Mouse (Mus musculus) kidney, postnatal 0 days (tissue): ENCODE data around the gene Arrb2. TPM values are rescaled to one million over a fixed set of nuclear protein-coding genes. Genes with fewer than 3 reads are reported as not detected.

Experiments
- ATAC-seq: fragments of 200-750 bp; cut with Nextera tagmentation; replicated peaks from 2 replicates; pipeline ENCODE4 v1.8.0; 2017; ENCODE audit warnings: low read depth, moderate number of reproducible peaks, moderate TSS enrichment, moderate library complexity; ENCODE audit not compliant: low FRiP score
- DNase-seq: peaks from one replicate; pipeline ENCODE4 v3.0.0-alpha.2; 2016; ENCODE audit warnings: low spot score
- H3K27ac ChIP-seq: fragments of 300-500 bp; sonication (generic); 2 replicates; pipeline ENCODE4 v1.5.1; 2014; ENCODE audit warnings: mild to moderate bottlenecking
- H3K27me3 ChIP-seq: fragments of 300-500 bp; sonication (generic); 2 replicates; pipeline ENCODE4 v1.6.1; 2014; ENCODE audit warnings: low read length, mixed read lengths; ENCODE audit not compliant: insufficient read depth
- H3K36me3 ChIP-seq: fragments of 300-500 bp; sonication (generic); 2 replicates; pipeline ENCODE4 v1.6.1; 2014; ENCODE audit warnings: low read length, mixed read lengths; ENCODE audit not compliant: insufficient read depth
- H3K4me1 ChIP-seq: fragments of 300-500 bp; sonication (generic); replicated peaks from 2 replicates; pipeline ENCODE4 v1.6.1; 2014; ENCODE audit warnings: antibody characterized with exemption, low read length, mixed read lengths; ENCODE audit not compliant: insufficient read depth
- H3K4me2 ChIP-seq: fragments of 300-500 bp; sonication (generic); 2 replicates; pipeline ENCODE4 v1.6.1; 2014; ENCODE audit warnings: mild to moderate bottlenecking, low read length, moderate library complexity, mixed read lengths
- H3K4me3 ChIP-seq: fragments of 300-500 bp; sonication (generic); replicated peaks from 2 replicates; pipeline ENCODE4 v1.5.1; 2014; ENCODE audit warnings: low read depth, low read length
- H3K9ac ChIP-seq: fragments of 300-500 bp; sonication (generic); 2 replicates; pipeline ENCODE4 v1.6.1; 2014; ENCODE audit warnings: low read depth, low read length
- H3K9me3 ChIP-seq: fragments of 300-500 bp; sonication (generic); replicated peaks from 2 replicates; pipeline ENCODE4 v1.6.1; 2016; ENCODE audit warnings: low read length, inconsistent platforms, mixed read lengths
- CTCF ChIP-seq: IDR thresholded peaks from 2 replicates; pipeline ENCODE4 v1.5.1; 2016; ENCODE audit warnings: antibody characterized with exemption, low read depth, mild to moderate bottlenecking, moderate library complexity
- WGBS: fragments of 180-500 bp; shearing (Covaris S2); extraction: QIAGEN DNeasy Blood & Tissue Kit; methylation state at CpG from one replicate; pipeline ENCODE4 v1.1.7; 2014; 5-methylcytosine and 5-hydroxymethylcytosine counted together
- polyA plus RNA-seq: library from polyadenylated mRNA; unstranded; fragments of >200 nt; fragmentation: Nextera tagmentation; extraction: Ambion mirVana; gene quantifications from 2 replicates; pipeline ENCODE4 v1.2.1, GENCODE M21; 2015

Arrb2 gene
- polyA plus RNA-seq, result 12.0 and 13.5 TPM in 2 replicates

DNA sequence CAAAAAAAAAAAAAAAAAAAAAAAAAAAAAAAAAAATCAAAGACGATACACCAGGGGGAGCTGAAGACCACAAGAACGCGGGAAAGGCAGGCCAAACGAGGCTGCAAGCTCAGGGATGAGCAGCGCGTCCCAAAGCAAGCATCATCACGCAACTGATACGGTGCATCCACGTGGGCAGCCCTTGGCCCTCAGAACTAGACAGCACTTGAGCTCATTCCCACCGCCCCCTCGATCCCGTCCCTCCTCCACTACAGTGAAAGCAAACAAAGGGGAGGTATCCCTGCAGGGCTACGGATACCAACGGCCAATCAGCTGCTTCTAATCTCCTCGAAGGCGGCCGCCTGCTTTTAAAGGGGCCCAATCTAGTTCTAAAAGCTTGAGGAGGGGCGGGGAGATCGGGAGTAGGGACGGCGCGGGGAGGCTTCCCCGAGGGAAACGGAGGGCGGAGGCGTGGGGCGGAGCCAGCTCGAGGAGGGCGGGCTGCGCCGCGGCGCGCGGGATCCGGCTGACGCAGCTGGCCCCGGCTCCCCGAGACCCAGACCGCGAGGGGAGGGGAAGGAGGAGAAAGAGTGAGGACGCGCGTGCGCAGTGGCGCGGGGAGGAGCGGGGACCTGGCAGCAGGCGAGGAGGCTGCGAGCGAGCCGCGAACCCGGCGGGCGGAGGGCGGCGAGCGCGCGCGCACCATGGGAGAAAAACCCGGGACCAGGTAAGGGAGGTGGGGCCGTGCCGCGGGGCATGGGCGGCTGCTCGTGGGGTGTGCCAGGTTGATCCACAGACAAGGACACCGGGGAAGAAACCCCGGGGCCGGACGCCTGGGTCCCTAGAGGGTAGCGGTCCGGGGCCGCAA, at the start of gene Arrb2:
Gene Arrb2, plus strand, starts transcription at position 588 of the 847 bp plus-strand sequence.
- ATAC-seq, result peak; percentile 92
- peak within 1 kb of the TSS; percentile 51 for H3K27ac ChIP-seq
- peak; percentile 99 for DNase-seq
- H3K9me3 ChIP-seq, result no peaks in the 10 kb centered on the region
- peak; percentile 73 for TF ChIP-seq CTCF
- peak within 1 kb of the TSS; percentile 95 for H3K4me2 ChIP-seq
- peak within 1 kb of the TSS; percentile 74 for H3K9ac ChIP-seq
- no peaks in the 10 kb centered on the region for H3K27me3 ChIP-seq
- WGBS, result under 1% methylated on average over 74 of the region's 75 CpGs
- H3K36me3 ChIP-seq, result 0 out of 2 replicates have a peak, but pooled peaks cover 8% of the 10 kb centered on the region
- H3K4me1 ChIP-seq, result peaks cover 9% of the 10 kb centered on the region; the same call in 1 of the 2 replicates
- peak within 1 kb of the TSS; percentile 79 for H3K4me3 ChIP-seq

DNA sequence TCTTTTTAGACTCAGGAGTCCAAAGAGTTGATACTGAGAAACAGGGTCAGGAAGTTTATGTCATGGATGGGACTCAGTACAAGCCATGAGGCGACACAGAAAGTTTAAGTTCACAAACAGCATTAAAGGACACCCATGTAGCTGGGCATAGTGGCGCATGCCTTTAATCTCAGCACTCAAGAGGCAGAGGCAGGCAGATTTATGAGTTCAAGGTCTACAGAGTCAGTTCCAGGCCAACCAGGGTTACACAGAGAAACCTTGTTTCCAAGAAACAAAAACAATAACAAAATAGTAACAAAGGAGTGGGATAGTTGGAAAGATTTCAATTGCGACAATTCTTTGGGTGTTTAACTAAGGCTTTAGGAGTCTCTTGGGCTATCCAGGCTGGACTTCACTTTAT, 48.3 kb upstream of the Arrb2 start:
- H3K27me3 ChIP-seq, result no peaks in the 10 kb centered on the region
- 0 out of 2 replicates have a peak, but pooled peaks cover 4% of the 10 kb centered on the region for H3K4me1 ChIP-seq
- no peak overlapping the region for H3K4me3 ChIP-seq
- peak; percentile 52 for DNase-seq
- WGBS, result 22% methylated on average over 3 of the region's 3 CpGs
- ATAC-seq, result no peak
- 0 out of 2 replicates have a peak, but pooled peaks cover 7% of the 10 kb centered on the region for H3K36me3 ChIP-seq
- H3K27ac ChIP-seq, result no peak overlapping the region
- H3K4me2 ChIP-seq, result no peak overlapping the region
- TF ChIP-seq CTCF, result no peak
- H3K9me3 ChIP-seq, result no peaks in the 10 kb centered on the region
- no peak overlapping the region for H3K9ac ChIP-seq

DNA sequence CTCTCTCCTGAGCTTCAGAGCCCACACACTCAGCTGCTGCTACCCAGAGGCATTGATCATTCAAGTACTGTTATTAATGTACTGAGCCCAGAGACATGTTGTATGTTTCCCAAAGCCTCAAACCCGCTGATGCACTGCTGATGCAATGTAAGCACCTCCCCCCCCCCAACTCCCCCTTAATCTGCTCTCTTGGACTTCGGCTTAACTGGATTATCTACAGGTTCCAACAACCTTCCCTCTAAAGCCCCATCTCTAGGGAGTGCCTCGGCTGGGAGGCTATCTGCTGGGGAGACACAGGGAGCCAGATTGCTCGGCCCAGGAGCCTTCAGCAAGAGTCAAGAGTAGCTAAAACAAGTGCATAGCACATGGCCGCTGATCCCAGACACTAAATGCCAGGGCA, 45.0 kb upstream of the Arrb2 start:
- Histone ChIP-seq H3K27ac (no peak overlapping the region), H3K9me3 (no peaks in the 10 kb centered on the region), H3K4me3 (no peak overlapping the region), H3K36me3 (peaks cover 14% of the 10 kb centered on the region), H3K4me1 (0 out of 2 replicates have a peak, but pooled peaks cover 4% of the 10 kb centered on the region), H3K4me2 (no peak overlapping the region), H3K27me3 (no peaks in the 10 kb centered on the region), H3K9ac (no peak overlapping the region)
- 0 out of 2 replicates have a peak, but pooled peaks have one; percentile 25 for ATAC-seq
- TF ChIP-seq CTCF, result no peak
- no peak for DNase-seq
- 52% methylated on average over 5 of the region's 5 CpGs for WGBS

DNA sequence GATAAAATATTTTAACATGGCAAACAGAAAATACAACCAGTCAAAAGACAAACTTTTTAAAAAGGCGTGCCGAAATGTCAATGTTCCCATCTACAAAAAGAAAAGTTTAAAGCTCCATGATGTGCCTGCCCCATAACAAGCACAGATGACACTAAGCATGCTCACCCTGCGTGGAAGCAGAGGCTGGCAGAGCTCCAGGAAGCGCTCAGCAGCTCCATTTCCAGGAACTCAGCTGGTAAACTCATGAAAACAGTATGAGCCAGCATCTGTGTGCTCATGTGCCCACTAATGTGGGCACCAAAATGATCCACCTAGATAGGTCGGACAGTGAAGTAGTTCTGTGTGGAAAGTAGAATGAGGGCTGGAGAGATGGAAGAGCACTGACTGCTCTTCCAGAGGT, 43.0 kb upstream of the Arrb2 start:
- no peak for TF ChIP-seq CTCF
- Histone ChIP-seq H3K9me3 (no peaks in the 10 kb centered on the region), H3K27ac (no peak overlapping the region), H3K4me2 (no peak overlapping the region), H3K9ac (no peak overlapping the region), H3K4me1 (no peaks in the 10 kb centered on the region), H3K27me3 (no peaks in the 10 kb centered on the region), H3K4me3 (no peak overlapping the region), H3K36me3 (peaks cover 29% of the 10 kb centered on the region)
- 82% methylated on average over 5 of the region's 5 CpGs for WGBS
- ATAC-seq, result no peak
- no peak for DNase-seq

DNA sequence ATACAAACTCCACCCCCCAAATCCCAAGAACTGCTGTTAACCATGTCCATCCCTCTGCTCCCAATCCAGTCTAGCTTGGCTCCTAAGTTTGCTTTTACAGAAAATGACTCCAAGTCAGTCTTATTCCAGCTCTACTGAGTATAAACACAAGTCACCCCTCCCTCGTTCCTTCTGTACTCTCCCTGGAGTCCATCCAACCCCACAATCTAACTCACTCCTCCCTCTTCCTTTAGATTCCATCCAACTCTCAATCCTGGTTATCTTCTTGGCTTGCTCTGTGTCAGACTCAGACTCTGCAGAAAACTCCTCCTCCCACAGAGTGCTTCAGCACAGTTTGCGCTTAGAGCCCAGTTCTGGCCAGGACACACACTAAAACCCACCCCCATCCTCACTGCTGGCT, 28.8 kb upstream of the Arrb2 start:
- Histone ChIP-seq H3K36me3 (peaks cover 18% of the 10 kb centered on the region; the same call in 1 of the 2 replicates), H3K4me2 (no peak overlapping the region), H3K27ac (no peak overlapping the region), H3K27me3 (no peaks in the 10 kb centered on the region), H3K4me3 (no peak overlapping the region), H3K9ac (no peak overlapping the region), H3K9me3 (no peaks in the 10 kb centered on the region), H3K4me1 (peaks cover 2% of the 10 kb centered on the region)
- DNase-seq (peak; percentile 44), ATAC-seq (no peak)
- 56% methylated on average over 2 of the region's 2 CpGs for WGBS
- no peak for TF ChIP-seq CTCF

DNA sequence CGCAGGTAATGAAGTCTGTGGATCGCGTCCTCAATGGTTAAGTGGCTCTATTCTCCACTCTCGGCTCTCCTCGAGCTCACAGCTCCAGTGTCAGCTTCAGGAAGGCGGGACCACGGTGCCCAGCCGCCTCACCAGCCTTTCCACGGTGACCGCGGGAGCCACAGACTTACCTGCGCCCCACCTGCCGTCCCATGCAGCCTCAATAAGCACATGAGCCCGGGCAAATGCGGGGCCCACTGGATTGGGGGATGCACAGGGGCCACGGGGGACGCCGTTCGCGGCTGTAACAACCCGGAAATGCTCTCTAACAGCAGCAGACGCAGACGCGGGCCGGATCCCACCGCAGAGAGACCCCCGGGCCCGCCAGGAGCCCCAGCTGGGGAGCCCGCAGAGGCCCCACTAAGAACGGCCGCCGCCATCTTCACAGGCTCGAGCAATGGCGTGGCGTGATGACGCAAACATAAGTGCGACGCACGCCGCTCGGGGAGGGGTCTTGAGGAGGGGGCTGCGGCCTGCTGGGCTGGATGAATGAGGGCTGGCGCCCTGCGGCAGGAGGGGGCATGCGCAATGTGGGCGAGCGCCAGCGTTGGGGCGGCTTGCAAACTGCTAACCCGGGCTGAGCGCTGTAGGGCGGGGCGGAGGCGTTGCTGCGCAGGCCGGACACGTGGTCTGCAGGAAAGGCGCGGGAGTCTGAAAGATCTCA, 22.7 kb upstream of the Arrb2 start, which contains the start of gene Pelp1:
Gene Pelp1, minus strand, starts transcription at position 438 of the 703 bp plus-strand sequence.
- peak within 1 kb of the TSS; percentile 82 for H3K27ac ChIP-seq
- H3K9me3 ChIP-seq, result no peaks in the 10 kb centered on the region
- under 1% methylated on average over 59 of the region's 59 CpGs for WGBS
- TF ChIP-seq CTCF, result no peak
- H3K4me3 ChIP-seq, result peak within 1 kb of the TSS; percentile 78
- peak within 1 kb of the TSS; percentile 85 for H3K4me2 ChIP-seq
- DNase-seq, result peak; percentile 95
- peak within 1 kb of the TSS; percentile 94 for H3K9ac ChIP-seq
- H3K4me1 ChIP-seq, result peaks cover 7% of the 10 kb centered on the region
- peak; percentile 87 for ATAC-seq
- H3K27me3 ChIP-seq, result no peaks in the 10 kb centered on the region
- peaks cover 7% of the 10 kb centered on the region; the same call in 1 of the 2 replicates for H3K36me3 ChIP-seq
